Mouse (Mus musculus) kidney, embryonic 16.5 days (tissue): ENCODE measurements at regions not wholly inside any gene's neighbourhood (a gene's known extent, or its start where the extent isn't known, plus 50 kb on each side); places are given as distances from the start of the nearest gene placed in this dataset.

Source experiments
- ATAC-seq: fragments of 200-750 bp; cut with Nextera tagmentation; 2 replicates; pipeline ENCODE4 v1.8.0; 2017; ENCODE audit warnings: moderate TSS enrichment; ENCODE audit not compliant: low FRiP score, low TSS enrichment
- H3K27ac ChIP-seq: fragments of 300-500 bp; sonication (generic); 2 replicates; pipeline ENCODE4 v1.5.1; 2014; ENCODE audit warnings: low read length
- H3K27me3 ChIP-seq: fragments of 300-500 bp; sonication (generic); 2 replicates; pipeline ENCODE4 v1.6.1; 2014; ENCODE audit warnings: low read length, control low read depth, mixed read lengths; ENCODE audit not compliant: insufficient read depth
- H3K36me3 ChIP-seq: fragments of 300-500 bp; sonication (generic); 2 replicates; pipeline ENCODE4 v1.6.1; 2014; ENCODE audit warnings: low read length, control low read depth, mixed read lengths; ENCODE audit not compliant: insufficient read depth
- H3K4me1 ChIP-seq: fragments of 300-500 bp; sonication (generic); 2 replicates; pipeline ENCODE4 v1.6.1; 2014; ENCODE audit warnings: low read length, control low read depth, mixed read lengths; ENCODE audit not compliant: insufficient read depth
- H3K4me2 ChIP-seq: fragments of 300-500 bp; sonication (generic); replicated peaks from 2 replicates; pipeline ENCODE4 v1.6.1; 2014; ENCODE audit warnings: low read depth, low read length
- H3K4me3 ChIP-seq: fragments of 300-500 bp; sonication (generic); 2 replicates; pipeline ENCODE4 v1.5.1; 2014; ENCODE audit warnings: mild to moderate bottlenecking, low read length
- H3K9ac ChIP-seq: fragments of 300-500 bp; sonication (generic); replicated peaks from 2 replicates; pipeline ENCODE4 v1.6.1; 2014; ENCODE audit warnings: low read length
- H3K9me3 ChIP-seq: fragments of 300-500 bp; sonication (generic); 2 replicates; pipeline ENCODE4 v1.6.1; 2016; ENCODE audit warnings: low read length, control low read depth
- WGBS: fragments of 180-500 bp; shearing (Covaris S2); extraction: QIAGEN DNeasy Blood & Tissue Kit; methylation state at CpG from one replicate; pipeline ENCODE4 v1.1.7; 2014; 5-methylcytosine and 5-hydroxymethylcytosine counted together

GRCm38 (mm10) chr2:19796790-19797189 is 112.8 kb upstream of the Etl4 start:
- Histone ChIP-seq H3K4me1 (0 out of 2 replicates have a peak, but pooled peaks cover 5% of the 10 kb centered on the region), H3K9me3 (no peaks in the 10 kb centered on the region), H3K27ac (no peak overlapping the region), H3K9ac (no peak overlapping the region), H3K4me2 (no peak overlapping the region), H3K4me3 (no peak overlapping the region), H3K27me3 (no peaks in the 10 kb centered on the region), H3K36me3 (no peaks in the 10 kb centered on the region)
- 21% methylated on average over 2 of the region's 2 CpGs for WGBS
- ATAC-seq, result peak; percentile 51; the same call in 1 of the 2 replicates
